Mouse (Mus musculus): Measurements from ENCODE around the gene Gosr1.
"Not testable (repeated sequence)": the region's sequence is repeated elsewhere in the genome, so short reads cannot be mapped to it uniquely, and the experiment has no call there.

Gosr1 gene

GRCm38 (mm10) chr11:76763053-76763740 lies at the start of gene Gosr1:
Gosr1 (minus strand) TSS chr11:76763579.
- DNase-seq, result peak; percentile 92

- DNase-seq, result no peak
These were observed 47.5 kb upstream of the Gosr1 start for GRCm38 (mm10) chr11:76810706-76811495.

- DNase-seq, result peak; percentile 90
These were observed 46.1 kb upstream of the Gosr1 start for GRCm38 (mm10) chr11:76809450-76809849.

- no peak for DNase-seq
These were observed 45.2 kb upstream of the Gosr1 start for GRCm38 (mm10) chr11:76808550-76808949.

- DNase-seq, result no peak
These were observed 43.8 kb upstream of the Gosr1 start for GRCm38 (mm10) chr11:76807007-76807679.

- DNase-seq, result no peak
These were observed 42.6 kb upstream of the Gosr1 start for GRCm38 (mm10) chr11:76806026-76806425.

GRCm38 (mm10) chr11:76805072-76805471 lies 41.7 kb upstream of the Gosr1 start:
- DNase-seq, result not testable (repeated sequence)

GRCm38 (mm10) chr11:76803266-76803665 lies 39.9 kb upstream of the Gosr1 start:
- no peak for DNase-seq

GRCm38 (mm10) chr11:76797236-76797635 lies 33.9 kb upstream of the Gosr1 start:
- DNase-seq, result no peak

- DNase-seq, result no peak
These were observed 31.9 kb upstream of the Gosr1 start for GRCm38 (mm10) chr11:76795326-76795725.

GRCm38 (mm10) chr11:76791331-76791730 lies 28.0 kb upstream of the Gosr1 start:
- DNase-seq, result no peak

GRCm38 (mm10) chr11:76789252-76789651 lies 25.9 kb upstream of the Gosr1 start:
- DNase-seq, result peak; percentile 31

GRCm38 (mm10) chr11:76775533-76775932 lies 12.2 kb upstream of the Gosr1 start:
- no peak for DNase-seq

GRCm38 (mm10) chr11:76773811-76774210 lies 10.4 kb upstream of the Gosr1 start:
- DNase-seq, result no peak

GRCm38 (mm10) chr11:76770566-76770965 lies 7.2 kb upstream of the Gosr1 start:
- no peak for DNase-seq

- no peak for DNase-seq
These were observed 353 bp upstream of the Gosr1 start for GRCm38 (mm10) chr11:76763741-76764122.

- DNase-seq, result no peak
These were observed 11.1 kb downstream of the Gosr1 start for GRCm38 (mm10) chr11:76752276-76752675.

- DNase-seq, result no peak
These were observed 14.6 kb downstream of the Gosr1 start for GRCm38 (mm10) chr11:76748819-76749218.

- DNase-seq, result no peak
These were observed 17.5 kb downstream of the Gosr1 start for GRCm38 (mm10) chr11:76745921-76746320.

- DNase-seq, result peak; percentile 58
These were observed 18.8 kb downstream of the Gosr1 start for GRCm38 (mm10) chr11:76744550-76744949.

- DNase-seq, result no peak
These were observed 20.9 kb downstream of the Gosr1 start for GRCm38 (mm10) chr11:76742511-76742910.

GRCm38 (mm10) chr11:76739125-76739524 lies 24.3 kb downstream of the Gosr1 start:
- DNase-seq, result no peak

- DNase-seq, result no peak
These were observed 27.5 kb downstream of the Gosr1 start for GRCm38 (mm10) chr11:76735753-76736324.

All from cerebellum, adult 9-11 months (tissue).